Mouse (Mus musculus) brown adipose tissue, adult 24 weeks (tissue): ENCODE measurements around the gene Rrp1b. TPM values are rescaled to one million over a fixed set of nuclear protein-coding genes. Genes with fewer than 3 reads are reported as not detected.
A peak's percentile ranks its signal among the peaks of the same experiment; 100 is the strongest.
"Not testable (repeated sequence)": the region's sequence is repeated elsewhere in the genome, so short reads cannot be mapped to it uniquely, and the experiment has no call there.

ENCODE experiments used
- H3K27ac ChIP-seq: fragments of 200-500 bp; replicated peaks from 2 replicates; pipeline ENCODE4 v1.5.1; 2012; ENCODE audit warnings: low read depth, mild to moderate bottlenecking, low read length
- H3K4me1 ChIP-seq: fragments of 200-500 bp; 2 replicates; pipeline ENCODE4 v1.6.1; 2012; ENCODE audit warnings: low read length, mixed read lengths; ENCODE audit not compliant: control insufficient read depth, insufficient read depth, insufficient read length
- H3K4me3 ChIP-seq: fragments of 200-500 bp; 2 replicates; pipeline ENCODE4 v1.5.1; 2012; ENCODE audit warnings: low read depth, mild to moderate bottlenecking, low read length, moderate library complexity; ENCODE audit not compliant: insufficient read depth
- polyA plus RNA-seq: library from polyadenylated mRNA; stranded (reverse); fragments of >200 nt; gene quantifications from 2 replicates; pipeline ENCODE4 v1.2.4, GENCODE M21; 2012; ENCODE audit not compliant: missing spikeins, insufficient read depth, insufficient read length

Gene Rrp1b
- polyA plus RNA-seq, 1 experiment = 5.9 TPM

DNA sequence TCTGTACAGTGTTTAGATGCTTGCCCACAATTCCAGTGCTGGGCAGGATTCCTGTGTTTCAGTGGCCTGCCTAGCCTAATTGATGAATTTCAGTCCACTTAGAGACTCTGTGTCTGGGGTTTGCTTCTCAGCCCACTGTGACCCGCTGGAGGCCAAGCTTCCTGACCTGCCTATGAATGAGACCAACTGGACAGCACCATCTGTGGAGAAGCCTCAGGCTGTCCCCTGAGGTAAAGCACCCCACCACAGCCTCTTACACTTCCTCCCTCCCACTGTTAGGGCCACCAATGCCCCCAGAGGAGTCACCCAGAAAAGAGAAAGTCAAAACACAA lies 55.1 kb downstream of the Rrp1b start:
- Histone ChIP-seq H3K4me1 (no peaks in the 10 kb centered on the region), H3K4me3 (peak overlapping the region; percentile 48), H3K27ac (0 out of 2 replicates have a peak overlapping the region, but pooled peaks have one; percentile 35)

- Histone ChIP-seq H3K27ac (0 out of 2 replicates have a peak overlapping the region, but pooled peaks have one; percentile 35), H3K4me3 (peak overlapping the region; percentile 48)
- not testable (repeated sequence) for H3K4me1 ChIP-seq
Observed at GRCm38 (mm10) chr17:32091364-32092240, 55.7 kb downstream of the Rrp1b start.

DNA sequence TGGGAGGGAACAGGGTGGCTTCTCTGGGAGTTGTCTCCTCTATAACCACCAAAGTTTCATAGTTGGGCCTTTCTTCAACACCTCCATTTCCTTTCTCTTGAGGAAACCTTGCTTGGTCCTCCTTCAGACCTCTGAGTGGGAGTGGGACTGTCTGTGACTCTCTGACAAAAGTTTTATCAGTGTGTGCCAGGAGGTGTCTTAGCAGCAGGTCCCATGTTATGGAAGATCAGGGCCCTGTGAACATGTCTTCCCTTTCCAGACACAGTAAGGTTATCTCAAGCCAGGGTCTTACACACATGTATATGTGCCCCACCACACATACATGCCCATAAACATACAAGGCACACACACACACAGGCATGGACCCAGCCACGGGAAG lies 56.3 kb downstream of the Rrp1b start:
- H3K4me1 ChIP-seq = no peaks in the 10 kb centered on the region
- no peak overlapping the region for H3K4me3 ChIP-seq
- no peak overlapping the region for H3K27ac ChIP-seq

GRCm38 (mm10) chr17:32092895-32093294 lies 57.0 kb downstream of the Rrp1b start:
- Histone ChIP-seq H3K4me3 (no peak overlapping the region), H3K4me1 (0 out of 2 replicates have a peak, but pooled peaks cover 3% of the 10 kb centered on the region), H3K27ac (no peak overlapping the region)

GRCm38 (mm10) chr17:32097676-32098075 lies 61.8 kb downstream of the Rrp1b start:
- Histone ChIP-seq H3K27ac (no peak overlapping the region), H3K4me1 (peaks cover 8% of the 10 kb centered on the region; the same call in 1 of the 2 replicates), H3K4me3 (no peak overlapping the region)

GRCm38 (mm10) chr17:32098905-32099304 lies 63.0 kb downstream of the Rrp1b start:
- not testable (repeated sequence) for H3K4me1 ChIP-seq, H3K27ac ChIP-seq, H3K4me3 ChIP-seq

DNA sequence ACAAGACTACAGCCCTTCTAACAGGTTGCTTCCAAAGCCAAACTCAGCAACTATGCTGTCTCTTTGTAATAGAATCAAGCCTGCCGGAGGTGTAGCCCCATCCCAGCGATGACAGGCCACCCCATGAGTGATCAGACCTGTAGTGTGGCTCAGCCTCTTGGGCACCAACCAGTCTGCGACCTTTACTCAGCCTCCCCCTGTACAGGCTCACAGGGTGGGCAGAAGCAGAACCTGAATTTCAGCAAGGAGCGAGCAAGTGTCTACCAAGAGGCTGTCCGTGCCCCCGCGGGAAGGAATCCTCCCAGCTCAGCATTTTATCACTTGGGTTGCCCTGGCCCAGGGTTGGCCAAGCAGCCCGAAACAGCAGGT lies 63.7 kb downstream of the Rrp1b start:
- H3K27ac ChIP-seq = no peak overlapping the region
- peaks cover 8% of the 10 kb centered on the region; the same call in 1 of the 2 replicates for H3K4me1 ChIP-seq
- H3K4me3 ChIP-seq = peak overlapping the region; percentile 52

GRCm38 (mm10) chr17:32099943-32100586 lies 64.2 kb downstream of the Rrp1b start:
- Histone ChIP-seq H3K4me1 (peaks cover 8% of the 10 kb centered on the region; the same call in 1 of the 2 replicates), H3K27ac (no peak overlapping the region), H3K4me3 (peak overlapping the region; percentile 52)

GRCm38 (mm10) chr17:32103054-32103453 lies 67.2 kb downstream of the Rrp1b start:
- Histone ChIP-seq H3K27ac (no peak overlapping the region), H3K4me1 (peaks cover 5% of the 10 kb centered on the region; the same call in 1 of the 2 replicates), H3K4me3 (no peak overlapping the region)

- peaks cover 7% of the 10 kb centered on the region; the same call in 1 of the 2 replicates for H3K4me1 ChIP-seq
- no peak overlapping the region for H3K27ac ChIP-seq
- no peak overlapping the region for H3K4me3 ChIP-seq
Observed at GRCm38 (mm10) chr17:32106358-32106757, 70.5 kb downstream of the Rrp1b start.

- Histone ChIP-seq H3K4me3 (no peak overlapping the region), H3K27ac (no peak overlapping the region), H3K4me1 (peaks cover 7% of the 10 kb centered on the region; the same call in 1 of the 2 replicates)
Observed at GRCm38 (mm10) chr17:32107877-32108276, 72.0 kb downstream of the Rrp1b start.

DNA sequence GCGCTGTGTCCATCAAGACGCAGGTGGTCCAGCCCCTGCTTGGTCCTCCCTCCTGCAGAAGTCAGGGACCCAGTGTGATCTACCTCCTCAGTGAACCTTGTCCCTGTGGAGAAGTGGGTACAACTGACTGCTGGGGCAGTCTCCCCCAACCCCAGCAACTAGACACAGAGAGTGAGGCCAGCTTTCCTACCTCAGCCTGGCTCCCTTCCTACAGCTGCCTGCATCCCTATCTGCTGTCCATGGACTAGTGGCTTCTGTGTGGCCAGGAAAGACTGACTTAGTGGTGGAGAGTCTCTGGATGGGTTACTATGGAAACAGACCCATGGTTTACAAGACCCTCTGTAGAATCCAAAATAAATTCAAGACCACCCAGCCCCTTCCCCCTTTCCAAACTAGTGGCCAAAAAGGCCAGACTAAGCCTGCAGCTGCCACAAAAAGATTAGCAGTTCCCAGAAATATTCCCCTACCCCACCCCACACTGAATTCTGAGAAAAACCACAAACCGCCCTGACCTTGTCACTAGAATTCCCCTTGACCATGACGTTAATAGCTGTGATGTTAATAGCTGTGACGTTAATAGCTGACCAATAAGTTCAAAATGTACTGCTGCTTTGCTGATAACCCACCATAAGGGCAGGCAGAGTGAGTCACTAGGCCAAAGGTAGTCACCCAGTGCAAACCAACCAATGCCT lies 72.6 kb downstream of the Rrp1b start:
- not testable (repeated sequence) for H3K27ac ChIP-seq, H3K4me1 ChIP-seq, H3K4me3 ChIP-seq

- Histone ChIP-seq H3K4me3 (no peak overlapping the region), H3K27ac (no peak overlapping the region), H3K4me1 (peaks cover 10% of the 10 kb centered on the region; the same call in 1 of the 2 replicates)
Observed at GRCm38 (mm10) chr17:32109201-32109940, 73.5 kb downstream of the Rrp1b start.

- Histone ChIP-seq H3K4me3 (no peak overlapping the region), H3K4me1 (peaks cover 10% of the 10 kb centered on the region; the same call in 1 of the 2 replicates), H3K27ac (no peak overlapping the region)
Observed at GRCm38 (mm10) chr17:32110424-32110823, 74.5 kb downstream of the Rrp1b start.
